Mouse (Mus musculus) hindlimb bud, embryonic 11.5 days (tissue): Measurements from ENCODE around the gene Tmem221.

Experiments used
- DNase-seq: peaks from one replicate; pipeline ENCODE4 v3.0.0-alpha.2; 2012; ENCODE audit warnings: low read depth, low spot score; ENCODE audit errors: extremely low spot score

Gene Tmem221

DNA sequence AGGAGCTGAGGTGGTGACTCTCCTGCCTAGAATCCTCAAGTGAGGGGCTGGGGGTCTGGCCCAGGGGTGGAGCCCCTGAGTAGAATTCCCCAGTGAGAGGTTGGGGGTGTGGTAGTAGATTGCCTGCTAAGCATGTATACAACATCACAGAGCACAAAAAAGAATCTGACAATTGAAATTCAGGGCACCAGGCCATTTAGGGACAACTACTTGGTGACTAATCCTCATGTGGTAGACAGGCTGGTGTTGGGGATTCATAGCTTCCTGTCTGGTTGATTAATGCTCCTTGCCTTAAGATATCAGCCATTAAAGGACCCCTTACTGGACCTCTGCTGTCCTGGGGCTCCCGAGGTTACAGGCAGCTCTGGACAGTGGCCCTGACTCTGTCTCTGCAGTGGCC lies 20.3 kb upstream of the Tmem221 start:
- DNase-seq, result no peak

DNA sequence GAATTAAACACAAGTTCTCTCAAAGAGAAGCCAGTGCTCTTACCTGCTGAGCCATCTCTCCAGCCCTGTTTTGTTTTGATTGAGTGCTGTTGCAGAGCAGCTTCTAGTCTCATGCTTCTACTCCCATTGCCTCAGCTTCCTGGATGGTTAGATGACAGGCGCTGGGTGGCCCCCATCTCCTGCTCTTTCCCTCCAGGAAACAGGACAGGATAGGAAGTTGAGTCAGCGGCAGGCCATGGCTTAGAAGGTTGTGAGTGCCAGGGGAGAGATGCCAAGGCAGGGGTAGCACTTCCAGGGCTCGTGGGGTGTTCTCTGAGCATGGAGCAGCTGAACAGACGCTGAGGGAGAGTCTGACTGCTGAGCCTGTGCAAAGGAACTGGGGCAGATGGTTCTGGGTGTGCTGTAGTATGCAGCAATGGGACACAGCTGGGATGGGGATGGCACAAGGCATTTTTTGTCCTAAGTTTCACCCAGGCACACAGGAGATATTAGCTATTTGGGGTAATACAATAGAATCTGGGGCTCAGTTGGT lies 19.3 kb upstream of the Tmem221 start:
- DNase-seq, result no peak

DNA sequence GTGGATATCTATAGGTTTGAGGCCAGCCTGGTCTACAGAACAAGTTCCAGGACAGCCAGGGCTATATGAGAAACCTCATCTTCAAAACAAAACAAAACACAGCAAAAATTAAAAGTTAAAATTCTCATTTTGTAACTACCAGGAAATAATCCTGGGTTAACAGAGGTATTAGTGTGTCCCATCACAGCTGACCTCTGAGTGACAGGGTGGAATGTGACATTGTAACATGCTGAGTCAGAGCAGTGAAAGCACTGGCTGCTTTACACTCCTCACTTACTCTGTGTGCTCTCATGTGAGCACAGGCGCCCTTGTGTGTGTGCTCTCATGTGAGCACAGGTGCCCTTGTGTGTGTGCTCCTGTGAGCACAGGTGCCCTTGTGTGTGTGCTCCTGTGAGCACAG lies 16.3 kb upstream of the Tmem221 start:
- no peak for DNase-seq

DNA sequence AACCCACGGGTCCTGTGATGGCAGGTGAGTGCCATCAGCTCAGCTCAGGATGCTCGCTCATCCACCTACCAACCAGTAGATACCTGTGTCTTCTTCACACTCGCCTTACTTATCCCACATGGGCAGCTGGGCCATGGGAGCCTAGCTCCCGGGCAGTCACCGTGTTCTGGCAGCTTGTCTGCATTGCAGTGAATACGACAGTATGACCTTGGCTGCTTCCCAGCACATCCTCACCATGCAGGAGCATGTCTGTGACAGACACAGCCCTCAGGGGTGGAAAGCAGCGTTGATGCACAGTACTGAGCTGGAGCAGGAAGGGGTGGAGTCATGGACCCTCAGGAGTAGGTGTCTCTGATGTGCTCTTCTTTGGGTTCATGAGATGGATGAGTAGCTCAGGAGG lies 15.8 kb upstream of the Tmem221 start:
- DNase-seq, result no peak

DNA sequence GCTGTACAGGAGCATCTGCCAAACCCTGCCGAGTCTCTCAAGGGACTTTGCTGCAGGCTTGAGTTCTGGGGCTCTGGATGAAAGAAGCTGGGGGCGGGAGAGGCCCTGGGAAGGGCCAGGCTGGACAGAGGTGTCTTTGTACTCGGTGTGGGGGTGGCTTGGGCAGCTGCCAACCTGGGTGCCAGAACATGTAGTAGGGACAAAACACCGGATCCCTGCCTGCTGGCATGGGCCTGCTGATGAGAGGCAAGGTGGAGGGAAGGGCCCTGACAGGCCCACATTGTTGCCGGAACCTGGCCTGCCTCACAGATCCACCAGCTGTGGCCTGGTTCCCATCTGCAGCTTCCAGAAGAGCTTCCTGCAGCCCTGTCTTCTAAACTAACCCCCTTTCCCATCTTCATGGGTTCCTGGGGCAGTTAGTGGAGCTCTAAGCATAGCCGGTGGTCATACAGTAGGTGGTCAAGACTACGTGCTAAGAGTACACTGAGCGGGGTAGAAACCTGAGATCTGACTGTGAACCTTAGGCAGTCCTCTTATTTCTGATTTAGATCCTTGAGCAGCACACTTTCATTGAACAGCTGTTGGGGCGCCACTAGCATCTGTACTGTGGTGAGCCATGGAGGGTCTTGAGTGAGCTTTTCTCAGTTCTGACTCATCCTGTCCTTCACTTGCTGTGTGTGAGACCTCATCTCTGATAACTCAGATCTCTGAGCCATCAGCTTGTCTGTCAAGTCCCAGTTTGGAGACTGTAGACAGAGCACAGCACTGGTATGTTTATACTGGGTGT lies 14.4 kb upstream of the Tmem221 start:
- DNase-seq, result no peak

DNA sequence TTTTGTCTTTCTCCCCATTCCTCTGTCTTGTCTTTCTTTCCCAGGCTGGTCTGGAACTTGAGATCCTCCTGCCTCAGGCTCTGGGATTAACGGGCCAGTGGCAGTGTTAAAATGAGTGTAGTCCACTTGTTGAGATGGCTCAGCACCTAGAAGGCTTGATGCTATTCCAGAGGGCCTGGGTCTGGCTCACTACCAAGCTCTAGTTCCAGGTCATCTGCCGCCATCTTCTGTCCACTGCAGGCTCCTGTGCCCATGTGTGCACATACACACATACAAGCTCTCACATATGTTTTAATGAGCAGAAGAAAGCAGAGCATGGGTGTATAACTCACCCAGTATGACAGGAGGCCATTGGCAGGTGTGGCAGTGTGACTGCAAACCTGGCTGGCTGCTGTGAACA lies 13.4 kb upstream of the Tmem221 start:
- DNase-seq, result no peak

DNA sequence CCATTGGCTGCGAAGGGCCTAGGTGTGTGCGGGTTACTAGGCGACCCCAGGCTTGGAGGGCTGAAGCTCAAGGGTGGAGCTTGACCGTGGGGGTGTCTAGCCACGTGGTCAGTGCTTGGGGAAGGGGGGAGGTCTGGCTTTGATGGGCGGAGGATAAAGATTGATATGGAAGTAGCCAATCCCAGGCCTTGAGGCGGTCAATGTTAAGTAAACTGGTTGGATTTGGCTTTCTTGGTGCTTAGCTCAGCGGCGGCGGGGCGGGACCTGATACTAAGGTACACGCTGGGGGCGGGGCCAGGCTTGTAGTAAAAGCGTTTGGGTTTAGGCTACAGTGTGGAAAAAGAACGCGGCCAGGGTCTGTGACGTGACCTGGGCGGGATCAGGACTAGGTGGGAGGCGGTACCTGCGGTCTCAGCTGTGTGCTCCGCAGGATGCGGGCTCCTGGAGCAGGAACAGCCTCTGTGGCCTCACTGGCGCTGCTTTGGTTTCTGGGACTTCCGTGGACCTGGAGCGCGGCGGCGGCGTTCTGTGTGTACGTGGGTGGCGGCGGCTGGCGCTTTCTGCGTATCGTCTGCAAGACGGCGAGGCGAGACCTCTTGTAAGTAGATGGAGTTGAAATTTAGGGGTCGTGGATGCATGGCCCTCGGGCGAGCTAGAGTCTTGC lies 11.8 kb upstream of the Tmem221 start:
- peak; percentile 82 for DNase-seq

DNA sequence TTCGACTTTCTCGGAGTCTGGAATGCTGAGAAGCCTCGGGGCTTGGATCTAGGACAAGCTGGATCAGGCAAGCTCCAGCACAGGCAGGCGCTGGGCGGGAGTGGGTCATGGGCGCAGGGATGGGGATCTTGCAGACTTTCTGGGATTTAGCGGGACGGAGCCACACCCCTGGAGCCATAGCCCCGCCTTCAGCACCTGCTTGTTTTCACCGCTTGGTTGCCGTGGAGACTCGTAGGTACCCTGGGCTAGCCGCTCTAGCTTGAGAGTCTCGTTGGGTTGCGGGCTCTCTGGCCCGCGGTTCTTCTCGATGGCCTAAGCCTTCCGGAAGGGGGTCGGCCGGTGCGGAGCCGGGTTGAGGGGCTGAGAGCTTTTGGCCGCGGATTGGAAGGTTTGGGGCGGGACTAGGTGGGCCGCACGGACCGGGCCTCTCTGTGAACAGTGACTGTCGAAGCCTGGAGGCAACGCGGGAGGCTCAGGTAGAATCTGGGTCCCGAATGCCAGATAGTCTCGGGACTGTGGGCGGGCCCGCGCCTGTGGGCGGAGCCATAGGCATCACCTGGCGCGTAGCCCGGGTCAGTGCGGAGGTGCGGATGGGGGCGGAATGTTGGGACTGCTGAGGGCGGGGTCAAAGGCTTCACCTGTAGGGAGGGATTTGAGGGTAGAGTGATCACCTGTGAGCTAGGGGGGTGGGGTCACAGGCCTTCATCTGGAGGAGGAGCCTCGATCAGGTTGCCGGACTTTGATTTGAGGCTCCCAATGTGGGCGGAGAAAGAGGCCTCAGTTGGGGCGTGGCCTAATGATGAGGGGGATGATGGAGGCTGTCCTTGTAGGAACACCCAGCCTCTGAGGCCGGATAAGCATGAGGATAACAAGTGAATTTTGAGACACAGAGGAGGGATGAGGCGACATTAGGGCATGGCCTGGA lies 11.0 kb upstream of the Tmem221 start:
- DNase-seq, result peak; percentile 77

DNA sequence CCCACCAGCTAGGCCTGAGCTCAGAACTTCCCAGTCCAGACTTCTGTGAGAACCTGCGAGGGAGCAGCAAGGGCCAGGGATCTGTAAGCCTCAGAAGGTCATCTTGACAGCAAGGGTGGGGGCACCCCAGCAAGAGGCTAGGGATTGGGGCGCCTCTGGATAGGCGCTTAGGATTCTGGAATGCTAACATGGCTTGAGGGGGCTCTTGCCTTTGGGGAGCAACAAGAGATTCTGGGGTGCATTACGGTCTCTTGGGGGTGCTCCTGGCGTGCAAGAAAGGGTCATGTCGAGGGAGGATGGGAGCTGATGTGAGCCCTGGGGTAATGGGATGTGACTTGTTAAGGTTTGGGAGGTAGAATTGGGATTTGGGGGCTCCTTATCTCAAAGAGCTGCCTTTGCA lies 10.3 kb upstream of the Tmem221 start:
- DNase-seq, result no peak

DNA sequence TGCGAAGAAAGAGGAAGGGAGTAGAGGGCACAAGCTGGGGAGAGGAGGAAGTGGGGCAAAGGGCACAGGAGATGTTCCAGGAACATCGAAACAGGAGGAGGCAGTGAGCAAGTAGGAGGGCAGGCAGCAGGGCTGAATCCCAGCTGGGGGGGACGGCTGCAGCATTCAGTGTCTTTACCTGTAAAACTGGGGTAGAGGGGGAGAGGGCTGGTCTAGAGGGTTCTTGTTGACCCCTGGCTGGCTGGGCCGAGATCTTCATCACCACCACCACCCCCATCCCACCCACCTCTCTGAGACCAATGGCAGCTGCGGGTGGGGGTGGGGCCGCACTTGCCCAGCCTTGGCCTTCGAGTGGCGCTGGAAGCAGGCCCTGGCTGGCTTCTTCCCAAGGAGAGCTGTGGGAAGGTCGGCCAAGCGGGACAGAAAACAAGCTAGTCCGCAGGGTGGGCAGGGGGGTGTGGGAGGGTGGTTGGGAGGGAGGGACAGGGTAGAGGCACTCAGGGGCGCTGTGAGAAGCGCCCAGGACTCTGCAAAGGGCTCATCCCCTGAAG lies 9.8 kb upstream of the Tmem221 start, which contains the start of gene Slc27a1:
Gene Slc27a1 (plus strand): TSS at position 496 of the 551 bp plus-strand sequence.
- DNase-seq, result no peak

DNA sequence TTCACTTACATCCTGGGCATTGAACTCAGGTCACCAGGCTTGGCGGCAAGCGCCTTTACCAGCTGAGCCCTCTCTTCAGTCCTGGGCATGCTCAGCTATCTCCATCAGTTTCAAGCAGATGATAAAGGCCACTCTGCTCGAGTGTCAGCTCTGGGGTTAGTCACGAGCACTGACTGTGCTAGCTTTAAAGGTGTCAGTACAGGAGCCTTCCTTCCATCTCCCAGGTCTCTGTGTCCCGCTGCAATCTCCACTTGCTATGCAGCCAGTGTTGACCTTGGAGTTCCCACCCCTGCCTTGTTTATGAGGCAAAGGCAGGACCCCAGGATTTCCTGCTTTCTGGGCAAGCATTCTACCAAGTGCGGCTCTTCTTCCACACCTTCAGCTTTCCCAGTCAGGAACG lies 8.9 kb upstream of the Tmem221 start:
- no peak for DNase-seq

DNA sequence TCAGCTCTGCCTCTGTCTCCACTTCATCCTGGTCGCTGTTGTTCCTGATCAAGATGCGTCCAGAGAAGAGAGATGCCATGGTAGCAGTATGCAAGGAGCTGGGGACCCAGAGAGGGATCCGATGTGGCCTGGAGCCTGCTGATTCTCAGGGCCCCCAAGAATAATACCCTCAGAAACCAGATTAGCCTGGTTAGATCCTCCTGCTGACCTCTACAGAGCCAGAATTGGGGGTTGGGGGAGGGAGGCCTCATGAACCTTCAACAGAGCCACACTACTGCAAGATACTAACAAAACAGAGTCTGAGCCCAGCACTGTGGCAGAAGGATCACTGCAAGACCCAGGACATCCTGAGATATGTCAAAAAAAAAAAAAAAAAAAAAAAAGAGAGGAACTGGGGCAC lies 7.8 kb upstream of the Tmem221 start, which contains the start of gene Nxnl1:
Gene Nxnl1 (minus strand): TSS at position 101 of the 400 bp plus-strand sequence.
- no peak for DNase-seq

DNA sequence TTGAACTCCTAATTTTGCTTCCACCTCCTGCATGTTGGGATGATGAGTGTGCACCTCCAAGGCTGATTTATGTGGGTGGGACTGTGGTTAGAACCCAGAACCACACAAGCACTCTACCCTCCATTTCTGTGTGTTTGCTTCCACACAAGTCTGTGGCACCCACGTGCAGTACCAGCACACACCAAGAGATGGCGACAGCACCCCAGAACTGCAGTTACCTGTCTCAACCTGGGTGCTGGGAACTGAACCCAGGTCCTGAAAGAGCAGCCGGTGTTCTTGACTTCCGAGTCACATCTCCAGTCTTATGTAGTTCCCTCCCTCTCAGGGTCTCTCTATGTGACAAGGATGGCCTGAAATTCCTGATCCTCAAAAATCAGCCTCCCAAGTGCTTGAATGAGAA lies 5.3 kb upstream of the Tmem221 start:
- no peak for DNase-seq

DNA sequence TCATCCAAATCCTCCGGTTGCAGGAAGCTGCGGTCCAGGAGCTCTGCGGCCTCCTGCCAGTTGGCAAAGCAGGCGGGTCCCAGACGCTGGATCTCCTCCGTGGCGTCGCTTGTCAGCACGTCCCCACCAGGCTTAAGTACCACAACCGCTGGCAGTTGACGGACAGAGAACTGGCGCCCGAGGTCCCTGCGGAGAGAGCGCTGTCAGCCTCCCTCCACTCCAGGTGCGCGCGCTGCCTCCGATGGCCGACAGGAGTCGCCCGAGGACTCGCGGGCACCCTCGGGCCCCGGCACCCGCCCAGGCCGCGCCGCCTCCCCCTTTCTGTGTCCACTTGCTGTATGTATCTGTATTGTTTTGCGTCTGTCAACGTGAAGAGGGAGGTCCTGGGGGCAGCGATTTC lies 4.1 kb upstream of the Tmem221 start:
- DNase-seq, result no peak

DNA sequence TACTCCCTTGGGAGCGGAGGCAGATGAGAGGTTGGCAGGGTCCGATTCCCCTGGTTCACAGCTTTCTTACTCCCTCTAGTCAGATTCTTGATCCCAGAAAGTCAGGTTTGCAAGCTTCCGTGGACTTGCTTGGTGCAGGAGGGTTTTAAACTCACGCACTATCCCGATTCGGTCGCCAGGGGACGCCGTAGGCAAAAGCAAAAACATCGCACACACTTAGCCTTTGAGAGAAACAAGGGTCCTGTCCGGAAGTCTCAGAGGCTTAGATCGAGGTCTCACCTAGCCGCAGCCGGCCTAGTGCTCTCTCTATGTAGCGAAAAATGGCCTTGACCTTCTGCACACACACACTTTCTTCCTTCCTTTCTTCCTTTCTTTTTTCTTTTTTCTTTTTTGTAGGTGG lies 2.7 kb upstream of the Tmem221 start:
- DNase-seq, result peak; percentile 58

DNA sequence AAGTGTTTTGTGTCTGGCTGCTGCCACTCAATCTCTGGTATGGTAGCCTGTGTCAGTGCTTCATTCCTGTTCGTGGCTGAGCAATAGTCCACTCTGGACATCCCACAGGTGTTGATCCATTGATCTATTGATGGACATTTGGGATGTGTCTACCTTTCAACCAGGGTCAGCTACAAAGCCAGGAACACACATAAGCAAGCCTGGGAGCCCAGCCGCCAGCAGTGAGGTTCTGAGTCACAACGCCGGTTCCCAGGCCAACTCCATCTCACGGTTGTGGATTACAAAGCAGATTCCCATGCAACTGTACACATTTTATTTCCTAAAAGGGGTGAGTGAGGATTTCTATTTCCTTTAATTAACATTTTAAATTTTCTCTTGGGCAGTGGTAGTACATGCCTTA lies 2.1 kb upstream of the Tmem221 start:
- no peak for DNase-seq

DNA sequence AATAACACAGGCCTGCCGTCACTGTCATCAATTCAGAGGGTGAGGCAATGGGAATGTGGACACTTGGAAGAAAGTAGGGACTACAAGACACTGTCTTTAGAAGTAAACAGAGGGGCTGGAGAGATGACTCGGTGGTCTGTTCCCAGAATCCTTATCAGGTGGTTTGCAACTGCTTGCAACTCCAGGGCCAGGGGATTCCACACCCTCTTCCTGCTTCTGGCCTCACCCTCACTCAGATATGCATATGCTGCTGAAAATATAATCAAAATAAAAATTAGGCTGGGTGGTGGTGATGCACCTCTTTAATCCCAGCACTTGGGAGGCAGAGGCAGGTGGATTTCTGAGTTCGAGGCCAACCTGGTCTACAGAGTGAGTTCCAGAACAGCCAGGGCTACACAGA lies 1.4 kb upstream of the Tmem221 start:
- DNase-seq, result no peak

DNA sequence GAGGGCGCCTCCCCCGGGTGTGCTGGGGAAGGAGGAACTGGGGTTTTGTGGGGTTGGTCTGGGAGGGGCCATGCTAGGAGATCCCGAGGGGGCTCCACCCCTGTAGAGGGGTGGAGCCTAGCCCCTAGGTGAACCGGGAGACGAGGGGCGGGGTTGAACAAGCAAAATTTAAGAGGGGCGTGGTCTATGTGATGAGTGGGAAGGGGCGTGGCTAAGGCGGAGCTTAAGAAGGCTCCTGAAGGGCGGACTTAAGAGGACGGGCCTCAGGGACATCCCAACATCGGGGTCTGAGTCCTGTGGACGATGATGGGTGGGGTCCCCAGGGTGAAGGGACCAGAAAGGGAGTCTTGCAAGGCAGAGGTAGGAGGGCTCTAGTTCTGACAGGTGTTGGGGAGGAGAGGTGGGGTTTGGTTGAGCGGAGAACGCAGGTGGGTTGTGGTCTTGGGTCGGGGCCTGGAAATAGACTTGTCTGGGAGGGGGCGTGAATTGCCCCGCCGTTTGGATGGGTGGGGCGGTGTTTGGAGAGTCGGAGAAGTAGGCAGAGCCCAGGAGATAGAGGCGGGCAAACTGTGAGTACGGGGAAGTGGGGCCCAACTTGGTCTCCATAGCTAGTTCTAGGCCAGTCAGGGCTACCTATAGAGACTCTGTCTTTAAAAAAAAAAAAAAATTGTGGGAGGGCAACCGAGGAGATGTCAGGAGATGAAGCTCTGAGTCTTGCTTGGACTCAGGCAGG lies 453 bp upstream of the Tmem221 start:
- no peak for DNase-seq

DNA sequence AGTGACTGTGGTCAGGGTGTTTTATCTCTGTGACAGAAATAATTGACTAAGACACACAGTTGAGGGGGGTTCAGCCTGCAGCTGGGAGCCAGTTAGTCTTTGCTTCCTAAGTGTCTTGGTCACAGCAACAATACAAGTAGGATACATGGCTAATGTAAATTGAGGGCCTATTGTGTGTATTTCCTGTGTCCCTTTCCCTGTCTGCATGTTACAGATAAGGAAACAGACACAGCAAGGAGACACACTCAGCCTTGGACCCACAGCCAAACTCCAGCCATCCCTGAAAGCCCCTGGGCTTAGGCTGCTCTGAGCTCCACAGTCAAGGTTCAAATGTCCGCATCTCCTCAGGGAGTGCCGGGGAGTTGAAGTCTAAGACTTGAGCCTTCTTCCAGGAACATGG lies 4.0 kb downstream of the Tmem221 start:
- DNase-seq, result no peak

DNA sequence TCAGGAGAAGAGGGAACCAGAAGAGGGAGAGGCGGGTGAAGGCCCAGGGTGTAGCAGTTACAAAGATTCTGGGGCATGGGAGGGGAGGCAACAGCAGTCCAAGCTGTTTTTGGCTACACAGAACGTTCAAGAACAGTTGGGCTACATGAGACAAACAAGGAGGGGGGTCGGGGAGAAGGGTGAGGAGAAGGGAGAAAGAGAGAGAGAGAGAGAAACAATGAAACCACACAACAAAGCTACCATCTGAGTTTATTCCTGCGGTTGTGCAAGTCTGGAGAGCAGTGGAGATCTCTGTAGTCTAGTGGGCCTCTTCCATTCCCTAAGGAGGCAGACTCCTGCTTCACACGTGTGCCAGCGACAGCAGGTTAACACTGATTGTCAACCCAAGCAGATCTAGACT lies 4.7 kb downstream of the Tmem221 start:
- no peak for DNase-seq
